Mouse (Mus musculus): Measurements from ENCODE around the gene Tamm41. TPM values are rescaled to one million over a fixed set of nuclear protein-coding genes. Genes with fewer than 3 reads are reported as not detected.

Tamm41 gene
- polyA plus RNA-seq, 1 experiment from 2014 or later: 66.6 TPM

Other genes starting within 250 kb of the Tamm41 start
- gene Vgll4, start 67.9 kb downstream of the Tamm41 start, polyA plus RNA-seq (2014; fragmentation: Nextera tagmentation; extraction: Ambion mirVana): 58.5 and 59.3 TPM in 2 replicates
- 6.0 and 6.2 TPM in 2 replicates for gene Syn2, start 97.0 kb upstream of the Tamm41 start, polyA plus RNA-seq (2014; fragmentation: Nextera tagmentation; extraction: Ambion mirVana)
- gene Gm17482, start 189.5 kb upstream of the Tamm41 start, polyA plus RNA-seq (2014; fragmentation: Nextera tagmentation; extraction: Ambion mirVana): not detected in 2 replicates
- gene Timp4, start 214.3 kb upstream of the Tamm41 start, polyA plus RNA-seq (2014; fragmentation: Nextera tagmentation; extraction: Ambion mirVana): 0.20 and 0.57 TPM in 2 replicates

All from hindbrain, embryonic 11.5 days (tissue).